Mouse (Mus musculus): Measurements from ENCODE around the gene Ppp2r5e.

Ppp2r5e gene

GRCm38 (mm10) chr12:75577255-75577654, 18.8 kb downstream of the Ppp2r5e start:
- no peak for DNase-seq (ENCODE audit: low spot score in 2 of 2)

DNA sequence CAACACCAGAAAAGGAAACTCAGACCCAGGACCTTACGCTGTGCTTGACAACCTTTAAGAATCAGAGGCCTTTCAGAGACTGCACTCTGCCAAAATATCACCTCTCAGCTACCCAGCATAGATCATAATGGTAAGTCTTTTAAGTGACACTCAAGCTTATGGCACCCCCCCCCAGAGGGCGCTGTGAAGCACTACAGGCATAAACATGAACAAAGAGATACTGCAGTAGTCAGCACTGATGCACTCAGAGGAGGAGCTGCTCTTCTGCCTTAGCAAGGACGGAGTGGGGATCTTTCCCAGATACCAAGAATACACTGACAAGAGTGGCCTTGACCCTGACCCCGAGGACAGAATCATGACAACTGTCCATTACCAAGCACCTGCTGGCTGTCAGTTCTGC, 23.8 kb downstream of the Ppp2r5e start:
- DNase-seq (ENCODE audit: low spot score in 2 of 2) = no peak

GRCm38 (mm10) chr12:75570138-75570537, 25.9 kb downstream of the Ppp2r5e start:
- no peak for DNase-seq (ENCODE audit: low spot score in 2 of 2)

- no peak for DNase-seq (ENCODE audit: low spot score in 2 of 2)
These were observed 28.3 kb downstream of the Ppp2r5e start for GRCm38 (mm10) chr12:75567745-75568144.

GRCm38 (mm10) chr12:75565756-75566155, 30.3 kb downstream of the Ppp2r5e start:
- DNase-seq (ENCODE audit: low spot score in 2 of 2) = no peak

GRCm38 (mm10) chr12:75564498-75564897, 31.5 kb downstream of the Ppp2r5e start:
- no peak for DNase-seq (ENCODE audit: low spot score in 2 of 2)

DNA sequence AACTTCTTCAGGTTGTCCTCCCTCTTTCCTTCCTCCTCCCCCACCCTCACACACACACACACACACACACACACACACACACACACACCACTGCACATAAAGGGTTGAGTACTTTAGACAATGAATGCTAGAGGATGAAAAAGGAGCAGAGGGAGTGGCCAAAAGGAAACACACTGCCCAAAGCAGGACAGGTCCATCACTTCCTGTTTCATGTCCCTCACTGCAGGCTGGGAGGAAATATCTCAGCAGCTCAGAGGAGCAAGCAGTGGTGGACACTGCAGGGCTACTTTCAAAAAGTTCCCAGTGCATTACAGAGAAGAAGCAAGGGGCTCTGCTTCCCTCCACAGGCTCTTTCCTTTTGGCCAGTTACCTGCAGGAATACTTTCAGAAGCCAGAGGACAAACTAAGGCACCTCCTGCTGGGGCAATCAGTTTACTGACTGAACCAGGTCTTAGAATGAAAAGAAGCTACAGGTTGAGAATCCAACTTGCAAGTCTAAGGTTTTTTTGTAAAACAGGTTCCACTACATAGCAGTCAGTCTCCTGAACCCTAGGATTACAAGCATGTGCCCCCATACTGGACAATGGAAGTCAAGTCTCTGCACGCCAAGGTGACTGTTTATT, 32.9 kb downstream of the Ppp2r5e start:
- no peak for DNase-seq (ENCODE audit: low spot score in 2 of 2)

DNA sequence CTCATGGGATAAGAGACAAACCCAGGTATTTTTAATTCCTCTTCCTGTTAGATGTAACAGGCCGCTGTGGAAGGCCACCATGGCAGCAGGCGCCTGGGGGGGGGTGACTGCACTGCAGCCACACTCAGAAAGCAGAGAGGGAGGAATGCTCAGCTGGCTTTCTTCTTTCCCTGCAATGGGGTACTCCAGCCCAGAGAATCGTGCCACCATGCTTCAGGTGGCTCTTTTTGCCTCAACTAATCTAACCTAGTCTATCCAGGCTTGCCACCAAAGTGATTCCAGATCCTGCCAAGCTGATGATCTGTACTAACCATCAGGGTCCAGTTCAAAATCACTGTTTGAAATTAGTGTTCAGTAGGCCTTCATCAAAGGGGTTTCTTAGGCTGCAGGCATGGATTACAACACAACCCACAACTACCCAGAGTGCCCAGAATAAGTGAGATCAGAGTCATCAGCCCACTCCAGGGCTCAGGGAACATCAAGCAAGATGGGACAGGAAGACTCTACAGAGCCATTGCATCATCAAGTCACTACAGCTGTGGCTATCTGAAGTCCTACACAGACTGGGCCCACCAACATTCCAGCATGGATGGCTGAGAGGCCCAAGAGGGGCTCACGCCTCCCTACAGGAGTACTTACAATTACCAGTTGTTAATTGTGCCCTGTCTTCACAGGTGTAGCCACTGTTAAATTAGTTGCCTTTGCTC, 35.2 kb downstream of the Ppp2r5e start:
- no peak for DNase-seq (ENCODE audit: low spot score in 2 of 2)

DNA sequence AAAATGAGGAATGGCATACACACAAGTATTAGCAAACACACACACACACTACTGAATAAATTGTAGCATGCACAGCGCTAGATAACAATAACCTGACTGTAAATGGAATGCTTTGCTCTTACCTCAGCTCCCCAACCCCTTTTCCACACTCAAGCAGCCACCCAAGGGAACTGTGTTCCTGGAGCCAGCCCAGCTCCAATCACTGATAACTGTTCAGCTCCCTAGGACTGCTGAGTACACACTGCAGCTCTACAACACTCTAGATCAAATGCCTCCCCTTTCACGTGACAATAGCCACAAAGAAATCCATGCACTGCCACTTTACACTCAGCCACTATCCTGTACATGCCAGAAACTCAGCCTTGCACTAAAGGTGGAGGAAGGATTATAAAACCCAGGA, 36.8 kb downstream of the Ppp2r5e start:
- no peak for DNase-seq (ENCODE audit: low spot score in 2 of 2)

DNA sequence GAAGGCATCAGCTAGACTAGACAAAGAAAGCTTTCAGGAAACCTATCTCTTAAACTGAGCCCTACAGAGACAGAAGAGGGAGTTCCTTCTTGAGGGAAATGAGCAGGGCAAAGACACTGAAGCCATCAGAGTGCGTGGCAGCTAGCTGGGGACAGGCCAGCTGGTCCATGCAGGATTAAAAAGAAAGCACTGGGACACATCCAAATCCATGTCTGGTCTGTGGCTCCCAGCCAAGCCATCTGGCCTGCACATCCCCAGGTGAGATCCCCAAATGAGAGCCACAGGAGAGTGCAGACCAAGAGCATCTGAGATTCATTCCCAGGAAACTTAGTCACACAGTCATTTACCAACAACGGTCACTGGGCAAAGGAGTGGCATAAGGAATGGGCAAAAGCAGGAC, 38.2 kb downstream of the Ppp2r5e start:
- no peak for DNase-seq (ENCODE audit: low spot score in 2 of 2)

DNA sequence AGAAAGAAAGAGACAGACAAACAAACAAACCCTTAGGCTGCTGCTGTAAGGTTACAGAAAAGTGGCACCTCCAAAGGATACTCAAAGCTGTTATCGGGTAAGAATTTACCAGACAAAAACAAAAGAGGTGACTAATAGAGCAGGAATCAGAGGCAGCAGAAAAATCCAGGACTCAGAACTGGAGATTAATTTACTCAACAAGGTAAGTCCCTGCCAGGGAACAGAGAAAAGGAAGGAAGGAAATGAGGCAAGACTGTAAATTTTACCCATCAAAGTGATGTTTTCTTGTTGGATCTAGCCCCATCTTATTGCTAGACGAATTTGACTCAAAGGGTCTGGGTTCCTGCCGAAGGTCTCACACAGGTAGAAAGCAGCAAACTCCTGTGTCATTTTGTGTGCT, 41.0 kb downstream of the Ppp2r5e start:
- no peak for DNase-seq (ENCODE audit: low spot score in 2 of 2)

DNA sequence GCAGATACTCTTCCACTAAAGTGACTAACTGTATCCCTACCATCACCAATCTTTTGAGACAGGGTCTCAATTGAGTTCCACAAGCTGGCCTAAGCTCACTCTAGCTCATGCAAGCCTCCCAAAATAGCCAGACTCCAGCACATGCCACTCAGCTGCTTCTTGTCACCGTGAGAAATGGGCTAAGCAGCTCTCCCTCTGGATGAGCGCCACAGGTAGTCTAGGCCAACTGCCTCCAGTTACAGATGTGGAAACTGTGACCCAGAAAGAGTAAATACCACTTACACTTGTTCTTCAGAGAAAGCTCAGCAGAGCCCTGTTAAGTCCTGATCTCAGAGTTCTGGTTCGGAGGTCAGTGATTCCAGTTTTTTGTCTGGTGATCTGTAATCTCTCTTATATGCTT, 43.7 kb downstream of the Ppp2r5e start:
- DNase-seq (ENCODE audit: low spot score in 2 of 2) = no peak

GRCm38 (mm10) chr12:75551671-75552070, 44.4 kb downstream of the Ppp2r5e start:
- no peak for DNase-seq (ENCODE audit: low spot score in 2 of 2)

- no peak for DNase-seq (ENCODE audit: low spot score in 2 of 2)
These were observed 47.0 kb downstream of the Ppp2r5e start for GRCm38 (mm10) chr12:75548999-75549398.

DNA sequence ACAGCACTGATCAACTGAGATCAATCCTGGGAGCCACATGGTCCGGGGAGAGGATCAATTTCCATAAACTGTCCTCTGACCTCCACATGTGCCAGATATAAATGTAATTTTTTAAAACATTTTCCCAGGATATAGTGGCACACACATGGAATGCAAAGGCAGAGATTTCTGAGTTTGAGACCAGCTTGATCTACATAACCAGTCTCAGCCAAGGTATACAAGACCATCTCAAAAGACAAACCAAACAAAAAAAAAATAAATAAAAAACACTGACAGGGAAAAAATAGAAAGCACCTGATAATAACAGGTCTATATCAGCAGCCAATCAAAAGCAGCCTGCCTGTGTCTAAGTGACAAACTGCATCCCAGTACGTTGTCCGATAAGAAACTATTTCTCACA, 48.9 kb downstream of the Ppp2r5e start:
- DNase-seq (ENCODE audit: low spot score in 2 of 2) = no peak

GRCm38 (mm10) chr12:75546241-75546640, 49.8 kb downstream of the Ppp2r5e start:
- no peak for DNase-seq (ENCODE audit: low spot score in 2 of 2)

DNA sequence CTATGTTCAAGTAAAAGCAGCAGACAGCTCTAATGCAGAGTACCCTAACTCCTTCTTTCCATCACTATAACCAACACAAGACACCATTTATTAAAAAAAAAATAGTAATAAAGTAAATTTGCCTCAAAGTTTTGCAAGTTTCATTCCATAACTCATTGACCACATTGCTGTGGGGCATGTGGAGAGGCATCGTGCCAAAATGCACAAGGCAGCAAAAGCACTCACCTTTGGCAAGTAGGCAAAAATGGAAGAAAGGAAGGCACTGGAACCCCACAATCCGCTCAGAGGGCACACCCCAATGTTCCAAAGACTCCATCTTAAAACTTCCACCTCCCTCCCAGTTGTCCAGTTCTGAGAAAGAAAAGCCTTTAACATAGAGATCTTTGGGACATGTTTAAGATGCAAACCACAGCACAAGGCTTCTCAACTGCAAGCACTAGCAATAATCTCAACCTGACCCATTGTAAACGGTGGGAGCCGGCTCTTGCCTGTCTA, 50.6 kb downstream of the Ppp2r5e start:
- DNase-seq (ENCODE audit: low spot score in 2 of 2) = no peak

GRCm38 (mm10) chr12:75544666-75545065, 51.4 kb downstream of the Ppp2r5e start:
- DNase-seq (ENCODE audit: low spot score in 2 of 2) = no peak

GRCm38 (mm10) chr12:75544259-75544658, 51.8 kb downstream of the Ppp2r5e start:
- DNase-seq (ENCODE audit: low spot score in 2 of 2) = no peak

GRCm38 (mm10) chr12:75543346-75543745, 52.7 kb downstream of the Ppp2r5e start:
- no peak for DNase-seq (ENCODE audit: low spot score in 2 of 2)

DNA sequence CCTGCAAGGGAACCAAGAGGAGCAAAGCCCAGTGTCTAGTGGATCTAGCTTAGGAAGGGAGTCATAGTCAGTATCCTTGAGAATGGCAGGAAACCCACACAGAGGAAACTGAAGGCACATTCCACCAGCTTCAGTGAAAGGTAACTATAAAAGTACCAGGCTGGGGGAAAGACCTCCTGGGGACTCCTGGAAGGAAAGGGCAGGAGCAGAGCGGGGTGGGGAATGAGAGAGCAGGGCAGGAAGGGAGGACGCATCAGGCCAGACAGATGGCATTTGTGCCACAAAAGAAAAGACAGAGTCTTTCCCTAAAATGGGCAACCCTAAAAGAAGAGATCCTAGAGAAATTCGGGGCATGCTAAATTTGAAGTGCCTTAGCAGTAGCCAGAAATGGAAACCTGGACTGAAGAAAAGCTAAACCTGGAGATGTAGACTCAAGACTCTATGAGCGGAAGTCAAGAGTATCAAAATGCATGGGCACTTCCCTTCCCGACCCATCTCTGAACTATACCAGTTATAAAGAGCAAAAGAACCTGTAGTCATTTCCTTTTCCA, 55.3 kb downstream of the Ppp2r5e start:
- DNase-seq (ENCODE audit: low spot score in 2 of 2) = no peak

DNA sequence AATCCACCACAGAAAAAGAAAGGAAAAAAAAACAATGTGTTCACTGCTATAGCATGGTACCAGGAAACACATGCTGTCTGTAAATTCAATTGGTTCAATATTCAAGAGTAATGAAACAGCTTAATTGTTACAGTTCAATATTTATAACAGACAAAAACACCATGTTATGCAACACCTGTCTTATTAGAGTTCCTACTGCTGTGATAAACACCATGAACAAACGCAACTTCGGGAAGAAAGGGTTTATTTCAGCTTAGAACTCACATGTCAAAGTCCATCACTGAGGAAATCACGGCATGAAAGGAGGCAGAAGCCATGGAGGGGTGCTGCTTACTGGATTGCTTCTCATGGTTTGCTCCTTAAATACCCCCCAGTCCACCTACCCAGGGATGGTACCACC, 56.8 kb downstream of the Ppp2r5e start:
- no peak for DNase-seq (ENCODE audit: low spot score in 2 of 2)
